Mouse (Mus musculus): Measurements from ENCODE around the gene Trim43c. TPM values are rescaled to one million over a fixed set of nuclear protein-coding genes. Genes with fewer than 3 reads are reported as not detected.
A peak's percentile ranks its signal among the peaks of the same experiment; 100 is the strongest.
"Not testable (repeated sequence)": the region's sequence is repeated elsewhere in the genome, so short reads cannot be mapped to it uniquely, and the experiment has no call there.

The Trim43c gene
- 0.10 TPM in 1 of 2 replicates, not detected in the other for polyA plus RNA-seq (2015; fragmentation: Nextera tagmentation; extraction: Ambion mirVana)

DNA sequence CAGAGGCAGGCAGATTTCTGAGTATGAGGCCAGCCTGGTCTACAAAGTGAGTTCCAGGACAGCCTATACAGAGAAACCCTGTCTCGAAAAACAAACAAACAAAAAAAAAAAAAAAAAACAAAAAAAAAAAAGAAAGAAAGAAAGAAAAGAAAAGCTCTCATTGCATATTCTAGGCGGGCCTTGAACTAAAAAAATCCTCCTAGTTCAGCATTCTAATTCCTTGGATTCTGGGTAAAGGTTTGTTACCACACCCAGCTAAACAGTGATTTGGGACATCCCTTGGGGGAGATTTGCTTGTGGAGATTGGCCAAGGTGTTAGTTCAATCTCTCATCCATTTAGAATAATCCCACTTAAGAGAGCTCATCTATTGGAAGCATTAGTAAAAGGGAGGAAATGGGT is at the start of gene Trim43c:
Gene Trim43c (plus strand): TSS at position 301 of the 400 bp plus-strand sequence.
- H3K9ac ChIP-seq (replicated peaks); H3K27me3 ChIP-seq; H3K4me2 ChIP-seq (replicated peaks); H3K4me1 ChIP-seq; H3K27ac ChIP-seq (replicated peaks); ATAC-seq (replicated peaks); H3K4me3 ChIP-seq; H3K36me3 ChIP-seq; H3K9me3 ChIP-seq: not testable (repeated sequence)
- WGBS, result 75% methylated on average over 2 of the region's 2 CpGs

DNA sequence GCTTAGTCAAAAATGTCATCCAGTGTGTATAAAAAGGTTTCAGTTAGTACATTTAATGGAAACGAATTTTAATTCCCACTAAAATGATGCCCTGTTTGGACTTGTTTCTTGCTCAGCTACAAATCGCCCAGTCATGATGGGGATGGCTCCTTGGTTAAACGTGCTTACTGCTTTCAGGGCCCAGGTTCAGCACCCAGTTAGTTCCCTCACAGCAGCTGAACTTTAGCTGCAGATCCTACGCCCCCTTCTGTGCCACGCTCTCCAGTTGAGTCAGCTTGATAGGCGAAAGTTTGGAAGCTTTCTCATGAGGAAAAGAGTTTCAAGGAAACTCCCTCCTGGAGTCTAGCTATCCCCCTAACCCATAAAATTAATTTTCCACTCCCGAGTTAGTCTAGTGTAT is 14.1 kb downstream of the Trim43c start:
- ATAC-seq (replicated peaks); H3K9ac ChIP-seq (replicated peaks); H3K27me3 ChIP-seq; H3K36me3 ChIP-seq; H3K4me1 ChIP-seq; H3K9me3 ChIP-seq; H3K4me3 ChIP-seq; H3K27ac ChIP-seq (replicated peaks); H3K4me2 ChIP-seq (replicated peaks): not testable (repeated sequence)
- WGBS, result 76% methylated on average over 7 of the region's 7 CpGs

DNA sequence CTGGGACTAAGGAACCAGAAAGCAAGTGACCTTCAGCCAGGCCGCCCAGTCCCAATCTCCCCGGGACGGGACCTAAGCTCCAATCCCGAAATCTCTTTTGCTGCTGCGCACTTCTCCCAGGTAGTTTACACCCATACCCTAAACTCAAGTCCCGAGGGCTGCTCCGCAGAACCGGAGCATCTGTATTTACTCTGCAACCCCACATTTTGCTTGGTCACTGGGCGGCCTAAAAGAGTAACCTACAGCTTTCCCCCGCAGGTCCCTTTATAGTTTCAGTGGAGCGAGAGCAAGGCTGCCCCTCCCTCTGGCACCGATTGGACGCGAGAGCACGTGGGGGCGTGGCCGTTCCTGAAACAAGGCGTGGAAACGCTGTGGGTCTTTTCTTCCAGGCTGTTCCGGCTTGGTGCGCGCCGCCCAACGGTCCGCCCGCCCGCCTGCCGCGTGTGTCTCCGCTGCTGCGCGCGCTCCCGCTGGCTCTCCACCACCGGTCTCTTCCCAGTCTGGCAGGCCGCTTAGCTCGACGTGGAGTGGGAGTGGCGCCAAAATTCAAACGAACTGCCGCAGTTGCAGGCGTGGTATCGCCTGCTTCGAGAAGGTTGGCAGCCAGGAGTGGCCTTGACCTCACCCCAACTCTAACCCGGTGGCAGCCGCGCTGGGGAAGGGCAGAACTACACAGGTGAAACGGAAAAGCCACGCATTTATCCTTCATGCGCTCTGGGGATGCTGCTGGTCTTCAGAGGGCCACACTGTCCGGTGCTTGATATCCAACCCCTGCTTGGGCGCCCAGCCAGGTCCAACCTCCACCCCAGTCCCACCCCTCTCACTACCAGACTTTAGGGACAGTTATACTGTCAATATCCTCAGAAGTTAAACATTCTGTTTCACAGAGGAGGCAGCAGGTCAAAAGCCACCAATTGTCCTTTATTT is 19.9 kb downstream of the Trim43c start:
- not testable (repeated sequence) for H3K27ac ChIP-seq (replicated peaks); H3K36me3 ChIP-seq; H3K4me1 ChIP-seq; H3K27me3 ChIP-seq; H3K9me3 ChIP-seq
- 2% methylated on average over 52 of the region's 52 CpGs for WGBS
- peak; percentile 98 for ATAC-seq (replicated peaks)
- Histone ChIP-seq H3K4me2 (replicated peaks) (peak overlapping the region; percentile 79), H3K9ac (replicated peaks) (peak overlapping the region; percentile 44), H3K4me3 (peak overlapping the region; percentile 46)

Other genes starting within 250 kb of the Trim43c start
- gene Mthfsl, start 118.9 kb upstream of the Trim43c start, polyA plus RNA-seq (2015; fragmentation: Nextera tagmentation; extraction: Ambion mirVana), result 31.4 and 34.9 TPM in 2 replicates
- gene Bcl2a1d, start 107.2 kb upstream of the Trim43c start, polyA plus RNA-seq (2015; fragmentation: Nextera tagmentation; extraction: Ambion mirVana), result not detected in 2 replicates
- not detected in 2 replicates for gene Bcl2a1a, start 117.7 kb downstream of the Trim43c start, polyA plus RNA-seq (2015; fragmentation: Nextera tagmentation; extraction: Ambion mirVana)

Data from forebrain, embryonic 15.5 days (tissue).